Mouse (Mus musculus) lung, adult 2 months (tissue): ENCODE data around the gene Agtpbp1.

ENCODE experiments used
- CTCF ChIP-seq: fragments of 200-500 bp; IDR thresholded peaks from 2 replicates; pipeline ENCODE4 v1.5.1; 2011; ENCODE audit warnings: mild to moderate bottlenecking, low read length, control low read depth; ENCODE audit not compliant: insufficient read depth
- POLR2A ChIP-seq: fragments of 200-500 bp; IDR thresholded peaks from 2 replicates; pipeline ENCODE4 v1.6.1; 2011; ENCODE audit warnings: low read depth, mild to moderate bottlenecking, control low read depth, low read length, borderline replicate concordance; ENCODE audit errors: extremely low read depth

GRCm38 (mm10) chr13:59498191-59498590 is 86.8 kb downstream of the Agtpbp1 start:
- no peak for TF ChIP-seq CTCF
- no peak for TF ChIP-seq POLR2A
